Mouse (Mus musculus) midbrain, embryonic 14.5 days (tissue): ENCODE measurements around the gene Slc34a3. TPM values are rescaled to one million over a fixed set of nuclear protein-coding genes. Genes with fewer than 3 reads are reported as not detected.

Experiments
- ATAC-seq: fragments of 200-750 bp; cut with Nextera tagmentation; 2 replicates; pipeline ENCODE4 v1.8.0; 2017; ENCODE audit warnings: moderate number of reproducible peaks, moderate library complexity; ENCODE audit not compliant: low FRiP score, low TSS enrichment
- DNase-seq: peaks from one replicate; pipeline ENCODE4 v3.0.0-alpha.2; 2015
- H3K27ac ChIP-seq: fragments of 300-500 bp; sonication (generic); replicated peaks from 2 replicates; pipeline ENCODE4 v1.5.1; 2014; ENCODE audit warnings: mild to moderate bottlenecking, low read depth, low read length, moderate library complexity
- H3K27me3 ChIP-seq: fragments of 300-500 bp; sonication (generic); 2 replicates; pipeline ENCODE4 v1.6.1; 2014; ENCODE audit warnings: low read length, control low read depth, mixed read lengths; ENCODE audit not compliant: control insufficient read depth, insufficient read depth
- H3K36me3 ChIP-seq: fragments of 300-500 bp; sonication (generic); 2 replicates; pipeline ENCODE4 v1.6.1; 2014; ENCODE audit warnings: low read length, control low read depth; ENCODE audit not compliant: control insufficient read depth, insufficient read depth
- H3K4me1 ChIP-seq: fragments of 300-500 bp; sonication (generic); 2 replicates; pipeline ENCODE4 v1.6.1; 2014; ENCODE audit warnings: mild to moderate bottlenecking, antibody characterized with exemption, low read length, control low read depth; ENCODE audit not compliant: control insufficient read depth, insufficient read depth
- H3K4me2 ChIP-seq: fragments of 300-500 bp; sonication (generic); 2 replicates; pipeline ENCODE4 v1.6.1; 2014; ENCODE audit warnings: mild to moderate bottlenecking, low read length, moderate library complexity
- H3K4me3 ChIP-seq: fragments of 300-500 bp; sonication (generic); replicated peaks from 2 replicates; pipeline ENCODE4 v1.5.1; 2014; ENCODE audit warnings: low read depth, low read length
- H3K9ac ChIP-seq: fragments of 300-500 bp; sonication (generic); replicated peaks from 2 replicates; pipeline ENCODE4 v1.6.1; 2014; ENCODE audit warnings: mild to moderate bottlenecking, low read length, moderate library complexity
- H3K9me3 ChIP-seq: fragments of 300-500 bp; sonication (generic); 2 replicates; pipeline ENCODE4 v1.6.1; 2016; ENCODE audit warnings: low read length, control low read depth, mixed read lengths; ENCODE audit not compliant: control insufficient read depth
- WGBS: fragments of 180-500 bp; shearing (Covaris S2); extraction: QIAGEN DNeasy Blood & Tissue Kit; methylation state at CpG from one replicate; pipeline ENCODE4 v1.1.7; 2014; 5-methylcytosine and 5-hydroxymethylcytosine counted together
- polyA plus RNA-seq: library from polyadenylated mRNA; unstranded; fragments of >200 nt; fragmentation: Nextera tagmentation; extraction: Ambion mirVana; gene quantifications from 2 replicates; pipeline ENCODE4 v1.2.1, GENCODE M21; 2014

The Slc34a3 gene
- polyA plus RNA-seq, 1 experiment from 2014 or later: not detected

- under 1% methylated on average over 44 of the region's 44 CpGs for WGBS
- no peaks in the 10 kb centered on the region for H3K27me3 ChIP-seq
These were observed 23.0 kb downstream of the Slc34a3 start, which contains the start of gene Nelfb for GRCm38 (mm10) chr2:25211121-25211670. Gene Nelfb (minus strand): TSS chr2:25211489.

GRCm38 (mm10) chr2:25210686-25211085 lies 23.5 kb downstream of the Slc34a3 start:
- ATAC-seq: 0 out of 2 replicates have a peak, but pooled peaks have one; percentile 13
- Histone ChIP-seq H3K4me2 (peak overlapping the region; percentile 83), H3K27ac (peak overlapping the region; percentile 92), H3K9ac (peak overlapping the region; percentile 88), H3K9me3 (no peaks in the 10 kb centered on the region), H3K27me3 (no peaks in the 10 kb centered on the region), H3K36me3 (peaks cover 27% of the 10 kb centered on the region), H3K4me3 (peak overlapping the region; percentile 86), H3K4me1 (peaks cover 21% of the 10 kb centered on the region)
- under 1% methylated on average over 24 of the region's 24 CpGs for WGBS
- no peak for DNase-seq

More at GRCm38 (mm10) chr2:25211121-25211670, 23.0 kb downstream of the Slc34a3 start, which contains the start of gene Nelfb:
- Histone ChIP-seq H3K9me3 (no peaks in the 10 kb centered on the region), H3K4me1 (peaks cover 21% of the 10 kb centered on the region), H3K4me3 (peak within 1 kb of the TSS; percentile 86), H3K4me2 (peak within 1 kb of the TSS; percentile 83), H3K9ac (peak within 1 kb of the TSS; percentile 88), H3K27ac (peak within 1 kb of the TSS; percentile 92), H3K36me3 (peaks cover 22% of the 10 kb centered on the region)
- DNase-seq: peak; percentile 91
- ATAC-seq: peak; percentile 91

- WGBS: 86% methylated on average over 1 of the region's 1 CpGs
- H3K27me3 ChIP-seq: no peaks in the 10 kb centered on the region
- ATAC-seq (no peak), DNase-seq (no peak)
- H3K9me3 ChIP-seq: no peaks in the 10 kb centered on the region
- H3K4me2 ChIP-seq: no peak overlapping the region
- H3K4me3 ChIP-seq: no peak overlapping the region
- H3K27ac ChIP-seq: no peak overlapping the region
- H3K9ac ChIP-seq: no peak overlapping the region
- H3K4me1 ChIP-seq: peaks cover 21% of the 10 kb centered on the region
- H3K36me3 ChIP-seq: peaks cover 58% of the 10 kb centered on the region
These were observed 26.6 kb downstream of the Slc34a3 start for GRCm38 (mm10) chr2:25207593-25207992.

- Histone ChIP-seq H3K4me1 (0 out of 2 replicates have a peak, but pooled peaks cover 6% of the 10 kb centered on the region), H3K27me3 (no peaks in the 10 kb centered on the region), H3K9ac (no peak overlapping the region), H3K4me2 (no peak overlapping the region), H3K27ac (no peak overlapping the region), H3K9me3 (no peaks in the 10 kb centered on the region), H3K36me3 (peaks cover 93% of the 10 kb centered on the region), H3K4me3 (no peak overlapping the region)
- 61% methylated on average over 4 of the region's 4 CpGs for WGBS
- peak; percentile 24 for DNase-seq
- no peak for ATAC-seq
These were observed 30.4 kb downstream of the Slc34a3 start for GRCm38 (mm10) chr2:25203631-25204214.

- peaks cover 76% of the 10 kb centered on the region for H3K36me3 ChIP-seq
- no peak overlapping the region for H3K4me3 ChIP-seq
- H3K4me2 ChIP-seq: no peak overlapping the region
- H3K27me3 ChIP-seq: peaks cover 13% of the 10 kb centered on the region
- no peaks in the 10 kb centered on the region for H3K9me3 ChIP-seq
- H3K9ac ChIP-seq: no peak overlapping the region
- H3K27ac ChIP-seq: no peak overlapping the region
- H3K4me1 ChIP-seq: no peaks in the 10 kb centered on the region
- WGBS: 91% methylated on average over 2 of the region's 2 CpGs
- ATAC-seq: no peak
- no peak for DNase-seq
These were observed 33.5 kb downstream of the Slc34a3 start for GRCm38 (mm10) chr2:25200631-25201030.

GRCm38 (mm10) chr2:25197946-25198345 lies 36.2 kb downstream of the Slc34a3 start:
- peaks cover 20% of the 10 kb centered on the region for H3K27me3 ChIP-seq
- H3K4me2 ChIP-seq: no peak overlapping the region
- no peak overlapping the region for H3K4me3 ChIP-seq
- DNase-seq (no peak), ATAC-seq (no peak)
- no peak overlapping the region for H3K27ac ChIP-seq
- no peaks in the 10 kb centered on the region for H3K9me3 ChIP-seq
- no peaks in the 10 kb centered on the region for H3K4me1 ChIP-seq
- no peak overlapping the region for H3K9ac ChIP-seq
- peaks cover 49% of the 10 kb centered on the region for H3K36me3 ChIP-seq

- H3K9ac ChIP-seq: no peak overlapping the region
- DNase-seq (no peak), ATAC-seq (no peak)
- no peak overlapping the region for H3K27ac ChIP-seq
- no peaks in the 10 kb centered on the region for H3K9me3 ChIP-seq
- H3K4me3 ChIP-seq: no peak overlapping the region
- no peak overlapping the region for H3K4me2 ChIP-seq
- H3K4me1 ChIP-seq: no peaks in the 10 kb centered on the region
- 32% methylated on average over 2 of the region's 2 CpGs for WGBS
- peaks cover 41% of the 10 kb centered on the region for H3K36me3 ChIP-seq
- H3K27me3 ChIP-seq: peaks cover 20% of the 10 kb centered on the region
These were observed 37.0 kb downstream of the Slc34a3 start for GRCm38 (mm10) chr2:25197191-25197590.

- Histone ChIP-seq H3K4me2 (0 out of 2 replicates have a peak within 1 kb of the TSS, but pooled peaks have one; percentile 4), H3K27me3 (peaks cover 20% of the 10 kb centered on the region), H3K9ac (no peak within 1 kb of the TSS), H3K36me3 (peaks cover 33% of the 10 kb centered on the region), H3K27ac (no peak within 1 kb of the TSS), H3K4me3 (0 out of 2 replicates have a peak within 1 kb of the TSS, but pooled peaks have one; percentile 5), H3K4me1 (no peaks in the 10 kb centered on the region), H3K9me3 (no peaks in the 10 kb centered on the region)
- no peak for ATAC-seq
- WGBS: 15% methylated on average over 8 of the region's 8 CpGs
- no peak for DNase-seq
These were observed 37.8 kb downstream of the Slc34a3 start, which contains the start of gene Tor4a for GRCm38 (mm10) chr2:25196172-25196954. Gene Tor4a (minus strand): TSS chr2:25196886.
